Mouse (Mus musculus): ENCODE results near the gene Klf16. TPM values are rescaled to one million over a fixed set of nuclear protein-coding genes. Genes with fewer than 3 reads are reported as not detected.

The Klf16 gene
- total and polyA plus RNA-seq, 2 experiments, result 0.74 to 5.5 TPM

GRCm38 (mm10) chr10:80559431-80559830 lies 17.7 kb downstream of the Klf16 start:
- peaks cover 28% of the 10 kb centered on the region for H3K4me1 ChIP-seq (ENCODE audit: control insufficient read depth, insufficient read depth, low read length)
- H3K27ac ChIP-seq (replicated peaks; ENCODE audit: insufficient read depth, low read depth, low read length), result peak overlapping the region; percentile 16; the same call in 1 of the 2 replicates
- 72% methylated on average over 7 of the region's 7 CpGs for WGBS
- peak overlapping the region; percentile 38 for H3K9ac ChIP-seq (ENCODE audit: low read depth, low read length)
- no peaks in the 10 kb centered on the region for H3K36me3 ChIP-seq (ENCODE audit: control insufficient read depth, insufficient read depth, low read length)
- peaks cover 50% of the 10 kb centered on the region for H3K79me2 ChIP-seq (ENCODE audit: control insufficient read depth, insufficient read depth, low read length)
- TF ChIP-seq CTCF (IDR thresholded peaks at IDR 0.05; ENCODE audit: low read depth, low read length) (no peak), POLR2A (IDR thresholded peaks at IDR 0.05; ENCODE audit: extremely low read depth, insufficient read depth, low read length) (no peak)
- H3K4me3 ChIP-seq (ENCODE audit: insufficient read depth, low read depth, low read length), result peak overlapping the region; percentile 7; the same call in 1 of the 2 replicates
- no peak for DNase-seq (ENCODE audit: extremely low read depth, low read depth, low spot score)
- no peaks in the 10 kb centered on the region for H3K27me3 ChIP-seq (ENCODE audit: control insufficient read depth, insufficient read depth, low read length)

- TF ChIP-seq CTCF (IDR thresholded peaks at IDR 0.05; ENCODE audit: low read depth, low read length) (peak; percentile 84), POLR2A (IDR thresholded peaks at IDR 0.05; ENCODE audit: extremely low read depth, insufficient read depth, low read length) (no peak)
- Histone ChIP-seq H3K9ac (ENCODE audit: low read depth, low read length) (no peak overlapping the region), H3K36me3 (ENCODE audit: control insufficient read depth, insufficient read depth, low read length) (no peaks in the 10 kb centered on the region), H3K27me3 (ENCODE audit: control insufficient read depth, insufficient read depth, low read length) (no peaks in the 10 kb centered on the region), H3K4me3 (ENCODE audit: insufficient read depth, low read depth, low read length) (no peak overlapping the region), H3K27ac (replicated peaks; ENCODE audit: insufficient read depth, low read depth, low read length) (no peak overlapping the region), H3K79me2 (ENCODE audit: control insufficient read depth, insufficient read depth, low read length) (peaks cover 65% of the 10 kb centered on the region), H3K4me1 (ENCODE audit: control insufficient read depth, insufficient read depth, low read length) (peaks cover 37% of the 10 kb centered on the region)
- WGBS, result 29% methylated on average over 5 of the region's 5 CpGs
- DNase-seq (ENCODE audit: extremely low read depth, low read depth, low spot score), result no peak
Observed at GRCm38 (mm10) chr10:80557346-80557965, 19.7 kb downstream of the Klf16 start.

- H3K79me2 ChIP-seq (ENCODE audit: control insufficient read depth, insufficient read depth, low read length), result peaks cover 47% of the 10 kb centered on the region
- H3K27ac ChIP-seq (replicated peaks; ENCODE audit: insufficient read depth, low read depth, low read length), result no peak overlapping the region
- TF ChIP-seq POLR2A (IDR thresholded peaks at IDR 0.05; ENCODE audit: extremely low read depth, insufficient read depth, low read length) (no peak), CTCF (IDR thresholded peaks at IDR 0.05; ENCODE audit: low read depth, low read length) (no peak)
- peaks cover 26% of the 10 kb centered on the region for H3K4me1 ChIP-seq (ENCODE audit: control insufficient read depth, insufficient read depth, low read length)
- H3K36me3 ChIP-seq (ENCODE audit: control insufficient read depth, insufficient read depth, low read length), result no peaks in the 10 kb centered on the region
- no peak overlapping the region for H3K4me3 ChIP-seq (ENCODE audit: insufficient read depth, low read depth, low read length)
- no peak overlapping the region for H3K9ac ChIP-seq (ENCODE audit: low read depth, low read length)
- H3K27me3 ChIP-seq (ENCODE audit: control insufficient read depth, insufficient read depth, low read length), result no peaks in the 10 kb centered on the region
- WGBS, result 70% methylated on average over 6 of the region's 6 CpGs
- no peak for DNase-seq (ENCODE audit: extremely low read depth, low read depth, low spot score)
Observed at GRCm38 (mm10) chr10:80553997-80554396, 23.1 kb downstream of the Klf16 start.

GRCm38 (mm10) chr10:80553575-80553974 lies 23.5 kb downstream of the Klf16 start:
- no peaks in the 10 kb centered on the region for H3K27me3 ChIP-seq (ENCODE audit: control insufficient read depth, insufficient read depth, low read length)
- H3K9ac ChIP-seq (ENCODE audit: low read depth, low read length), result no peak overlapping the region
- no peak overlapping the region for H3K27ac ChIP-seq (replicated peaks; ENCODE audit: insufficient read depth, low read depth, low read length)
- no peak for DNase-seq (ENCODE audit: extremely low read depth, low read depth, low spot score)
- 67% methylated on average over 8 of the region's 8 CpGs for WGBS
- peaks cover 21% of the 10 kb centered on the region for H3K4me1 ChIP-seq (ENCODE audit: control insufficient read depth, insufficient read depth, low read length)
- H3K79me2 ChIP-seq (ENCODE audit: control insufficient read depth, insufficient read depth, low read length), result peaks cover 44% of the 10 kb centered on the region
- TF ChIP-seq POLR2A (IDR thresholded peaks at IDR 0.05; ENCODE audit: extremely low read depth, insufficient read depth, low read length) (no peak), CTCF (IDR thresholded peaks at IDR 0.05; ENCODE audit: low read depth, low read length) (no peak)
- no peaks in the 10 kb centered on the region for H3K36me3 ChIP-seq (ENCODE audit: control insufficient read depth, insufficient read depth, low read length)
- no peak overlapping the region for H3K4me3 ChIP-seq (ENCODE audit: insufficient read depth, low read depth, low read length)

- Histone ChIP-seq H3K27me3 (ENCODE audit: control insufficient read depth, insufficient read depth, low read length) (no peaks in the 10 kb centered on the region), H3K27ac (replicated peaks; ENCODE audit: insufficient read depth, low read depth, low read length) (no peak overlapping the region), H3K79me2 (ENCODE audit: control insufficient read depth, insufficient read depth, low read length) (peaks cover 32% of the 10 kb centered on the region), H3K9ac (ENCODE audit: low read depth, low read length) (no peak overlapping the region), H3K4me1 (ENCODE audit: control insufficient read depth, insufficient read depth, low read length) (peaks cover 9% of the 10 kb centered on the region; the same call in 1 of the 2 replicates), H3K4me3 (ENCODE audit: insufficient read depth, low read depth, low read length) (no peak overlapping the region), H3K36me3 (ENCODE audit: control insufficient read depth, insufficient read depth, low read length) (no peaks in the 10 kb centered on the region; the same call in 1 of the 2 replicates)
- TF ChIP-seq POLR2A (IDR thresholded peaks at IDR 0.05; ENCODE audit: extremely low read depth, insufficient read depth, low read length), result no peak
- TF ChIP-seq CTCF (IDR thresholded peaks at IDR 0.05; ENCODE audit: low read depth, low read length), result no peak
- no peak for DNase-seq (ENCODE audit: extremely low read depth, low read depth, low spot score)
- 54% methylated on average over 9 of the region's 9 CpGs for WGBS
Observed at GRCm38 (mm10) chr10:80552364-80552763, 24.8 kb downstream of the Klf16 start.

GRCm38 (mm10) chr10:80549279-80549678 lies 27.8 kb downstream of the Klf16 start:
- H3K27ac ChIP-seq (replicated peaks; ENCODE audit: insufficient read depth, low read depth, low read length), result no peak overlapping the region
- H3K36me3 ChIP-seq (ENCODE audit: control insufficient read depth, insufficient read depth, low read length), result peaks cover 14% of the 10 kb centered on the region
- peaks cover 14% of the 10 kb centered on the region for H3K79me2 ChIP-seq (ENCODE audit: control insufficient read depth, insufficient read depth, low read length)
- H3K9ac ChIP-seq (ENCODE audit: low read depth, low read length), result no peak overlapping the region
- TF ChIP-seq POLR2A (IDR thresholded peaks at IDR 0.05; ENCODE audit: extremely low read depth, insufficient read depth, low read length) (no peak), CTCF (IDR thresholded peaks at IDR 0.05; ENCODE audit: low read depth, low read length) (no peak)
- WGBS, result 87% methylated on average over 21 of the region's 21 CpGs
- peaks cover 9% of the 10 kb centered on the region; the same call in 1 of the 2 replicates for H3K4me1 ChIP-seq (ENCODE audit: control insufficient read depth, insufficient read depth, low read length)
- no peak for DNase-seq (ENCODE audit: extremely low read depth, low read depth, low spot score)
- no peak overlapping the region for H3K4me3 ChIP-seq (ENCODE audit: insufficient read depth, low read depth, low read length)
- H3K27me3 ChIP-seq (ENCODE audit: control insufficient read depth, insufficient read depth, low read length), result no peaks in the 10 kb centered on the region

Measured in liver, adult 2 months (tissue).